21 mouse cellular contexts compared by ENCODE assay signal in the genomic region with DNA sequence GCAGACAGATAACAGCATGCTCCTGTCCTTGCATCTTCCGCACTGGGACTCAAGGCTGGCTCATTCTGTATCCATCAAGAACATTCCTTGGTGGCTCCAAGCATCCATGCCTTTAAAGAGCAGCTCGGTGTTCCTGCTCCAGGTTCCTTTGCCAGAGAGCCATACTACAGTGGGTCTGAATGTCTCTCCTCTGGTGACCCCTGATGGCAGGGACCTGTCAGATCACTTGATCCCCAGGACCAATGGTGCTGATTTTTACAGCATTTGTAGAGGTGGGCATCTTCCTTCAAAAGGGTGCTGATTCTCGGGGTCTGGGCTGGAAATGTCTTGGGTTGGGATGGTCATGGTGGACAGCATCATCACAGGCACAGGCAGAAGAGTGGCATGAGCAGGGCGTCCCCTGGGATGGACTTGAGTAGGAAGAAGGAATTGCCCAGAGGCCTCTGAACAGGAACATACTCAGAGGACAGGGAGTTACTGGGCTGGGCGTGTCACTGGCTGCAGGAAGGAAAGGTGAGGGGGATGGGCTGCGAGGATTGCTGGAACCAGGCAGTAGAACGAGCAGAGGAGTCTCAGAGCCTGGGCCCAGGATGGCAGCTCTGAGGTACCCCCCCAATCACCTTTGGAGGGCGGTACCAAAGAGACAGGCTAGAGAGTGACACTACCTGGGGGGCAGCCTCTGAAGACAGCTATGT. TPM values are rescaled to one million over a fixed set of nuclear protein-coding genes. Genes with fewer than 3 reads are reported as not detected.
DNase-seq lines count a peak whose midpoint lies in the region; ATAC-seq and TF ChIP-seq lines count a peak whose summit lies in the region.
"Had no signal": no experiment of that assay in that cellular context is flagged by ENCODE, and none has a peak within 500 bp of the region (broad histone marks: within the 10 kb centered on the region; RNA-seq: fewer than 3 reads in every experiment).

No protein-coding gene starts in this region.

- no peak overlapping the region for H3K4me2 ChIP-seq in midbrain, postnatal 0 days (ENCODE audit: low read depth, low read length, poor library complexity, severe bottlenecking)
- no peak overlapping the region for H3K4me2 ChIP-seq in intestine, postnatal 0 days (replicated peaks; ENCODE audit: low read depth)
- H3K4me2 ChIP-seq: embryonic facial prominence, embryonic 13.5 days; hindbrain, embryonic 15.5 days; limb, embryonic 15.5 days; lung, embryonic 15.5 days had no signal

- H3K9me3 ChIP-seq in midbrain, postnatal 0 days (ENCODE audit: low read length): no peaks in the 10 kb centered on the region
- peaks cover 4% of the 10 kb centered on the region; the same call in 1 of the 2 replicates for H3K9me3 ChIP-seq in midbrain, embryonic 10.5 days (replicated peaks)
- H3K9me3 ChIP-seq in ES-Bruce4 (replicated peaks; ENCODE audit: control insufficient read depth, insufficient read depth, low read length, poor library complexity, severe bottlenecking): no peaks in the 10 kb centered on the region
- H3K9me3 ChIP-seq in intestine, postnatal 0 days (ENCODE audit: control insufficient read depth): no peaks in the 10 kb centered on the region
- H3K9me3 ChIP-seq: hindbrain, embryonic 15.5 days; limb, embryonic 15.5 days had no signal

- no peak for ATAC-seq in midbrain, postnatal 0 days (ENCODE audit: low FRiP score)
- ATAC-seq in intestine, postnatal 0 days: 0 out of 2 replicates have a peak, but pooled peaks have one; percentile 28
- no peak for ATAC-seq in megakaryocyte-erythroid progenitor cell, adult 5-6 weeks (replicated peaks; ENCODE audit: low FRiP score, low TSS enrichment, poor library complexity, severe bottlenecking)
- ATAC-seq: activated CD4-positive, CD25-positive, alpha-beta regulatory T cell, adult 4 months; forebrain, embryonic 16.5 days had no signal

- no peak for TF ChIP-seq POLR2A in kidney, adult 2 months (IDR thresholded peaks at IDR 0.05; ENCODE audit: low read depth, low read length)
- no peak for TF ChIP-seq POLR2A in ES-Bruce4 (IDR thresholded peaks at IDR 0.05; ENCODE audit: insufficient read depth, low read length)

- 60% methylated on average over 8 of the region's 8 CpGs for WGBS in kidney, adult 2 months
- 66% methylated on average over 8 of the region's 8 CpGs for WGBS in midbrain, postnatal 0 days
- 64% methylated on average over 8 of the region's 8 CpGs for WGBS in midbrain, embryonic 10.5 days
- 44% methylated on average over 8 of the region's 8 CpGs for WGBS in intestine, postnatal 0 days

- no peak for DNase-seq in kidney, adult 2 months
- no peak for DNase-seq in kidney, postnatal 36 days
- DNase-seq in midbrain, postnatal 0 days (ENCODE audit: low spot score): no peak
- DNase-seq in midbrain, embryonic 10.5 days (ENCODE audit: low spot score): no peak
- DNase-seq in adrenal gland, postnatal 25 days: no peak
- DNase-seq: cerebellum, adult 9-11 months; heart, adult 18-20 months; heart, postnatal 14 days; kidney, adult 8-10 months; layer of hippocampus, postnatal 36 days; thymus, adult 18-20 months had no signal

- H3K4me1 ChIP-seq in kidney, adult 2 months (ENCODE audit: control insufficient read depth, insufficient read depth, low read length): no peaks in the 10 kb centered on the region
- H3K4me1 ChIP-seq in midbrain, postnatal 0 days (ENCODE audit: insufficient read depth, low read length): 0 out of 2 replicates have a peak, but pooled peaks cover 2% of the 10 kb centered on the region
- H3K4me1 ChIP-seq in midbrain, embryonic 10.5 days: peaks cover 18% of the 10 kb centered on the region
- peaks cover 8% of the 10 kb centered on the region for H3K4me1 ChIP-seq in ES-Bruce4 (ENCODE audit: control insufficient read depth, insufficient read depth, low read length)
- H3K4me1 ChIP-seq in intestine, postnatal 0 days (replicated peaks; ENCODE audit: control insufficient read depth, insufficient read depth, low read length): 0 out of 2 replicates have a peak, but pooled peaks cover 4% of the 10 kb centered on the region

- H3K36me3 ChIP-seq in kidney, adult 2 months (ENCODE audit: control insufficient read depth, insufficient read depth, low read length): no peaks in the 10 kb centered on the region
- no peaks in the 10 kb centered on the region for H3K36me3 ChIP-seq in midbrain, postnatal 0 days (ENCODE audit: insufficient read depth, low read length)
- H3K36me3 ChIP-seq in midbrain, embryonic 10.5 days: no peaks in the 10 kb centered on the region
- no peaks in the 10 kb centered on the region for H3K36me3 ChIP-seq in ES-Bruce4 (ENCODE audit: control insufficient read depth, insufficient read depth, low read length, poor library complexity, severe bottlenecking)
- no peaks in the 10 kb centered on the region for H3K36me3 ChIP-seq in intestine, postnatal 0 days (ENCODE audit: control insufficient read depth, insufficient read depth)
- H3K36me3 ChIP-seq: embryonic facial prominence, embryonic 13.5 days; hindbrain, embryonic 15.5 days; limb, embryonic 15.5 days; lung, embryonic 15.5 days had no signal

- H3K27ac ChIP-seq in kidney, adult 2 months (ENCODE audit: insufficient read depth, low read depth, low read length): no peak overlapping the region
- no peak overlapping the region for H3K27ac ChIP-seq in midbrain, postnatal 0 days (ENCODE audit: low read depth, low read length)
- no peak overlapping the region for H3K27ac ChIP-seq in midbrain, embryonic 10.5 days (replicated peaks)
- no peak overlapping the region for H3K27ac ChIP-seq in ES-Bruce4 (ENCODE audit: insufficient read depth, low read length)
- H3K27ac ChIP-seq in intestine, postnatal 0 days (ENCODE audit: low read depth, low read length): no peak overlapping the region
- H3K27ac ChIP-seq: embryonic facial prominence, embryonic 13.5 days; hindbrain, embryonic 15.5 days; limb, embryonic 15.5 days; lung, embryonic 15.5 days had no signal

- H3K27me3 ChIP-seq in kidney, adult 2 months (replicated peaks; ENCODE audit: control insufficient read depth, insufficient read depth, low read length): no peaks in the 10 kb centered on the region
- H3K27me3 ChIP-seq in midbrain, postnatal 0 days (ENCODE audit: insufficient read depth, low read length): no peaks in the 10 kb centered on the region
- no peaks in the 10 kb centered on the region for H3K27me3 ChIP-seq in midbrain, embryonic 10.5 days (ENCODE audit: low read depth, poor library complexity, severe bottlenecking)
- H3K27me3 ChIP-seq in ES-Bruce4 (ENCODE audit: control insufficient read depth, insufficient read depth, low read length, poor library complexity, severe bottlenecking): no peaks in the 10 kb centered on the region
- no peaks in the 10 kb centered on the region for H3K27me3 ChIP-seq in intestine, postnatal 0 days (replicated peaks; ENCODE audit: control insufficient read depth, insufficient read depth, low read length)
- H3K27me3 ChIP-seq: embryonic facial prominence, embryonic 13.5 days; hindbrain, embryonic 15.5 days; limb, embryonic 15.5 days; lung, embryonic 15.5 days had no signal

- TF ChIP-seq EP300 in ES-Bruce4 (IDR thresholded peaks at IDR 0.05; ENCODE audit: insufficient read depth, low read depth, low read length): no peak

- H3K9ac ChIP-seq in midbrain, postnatal 0 days (replicated peaks; ENCODE audit: low read length, poor library complexity, severe bottlenecking): no peak overlapping the region
- H3K9ac ChIP-seq in ES-Bruce4 (ENCODE audit: low read depth, poor library complexity, severe bottlenecking): no peak overlapping the region
- H3K9ac ChIP-seq in intestine, postnatal 0 days (ENCODE audit: low read depth, low read length): no peak overlapping the region
- H3K9ac ChIP-seq: embryonic facial prominence, embryonic 13.5 days; hindbrain, embryonic 15.5 days; limb, embryonic 15.5 days; lung, embryonic 15.5 days had no signal

- H3K4me3 ChIP-seq in kidney, adult 2 months (ENCODE audit: insufficient read depth, low read depth, low read length): no peak overlapping the region
- no peak overlapping the region for H3K4me3 ChIP-seq in midbrain, postnatal 0 days (ENCODE audit: low read depth, low read length)
- H3K4me3 ChIP-seq in midbrain, embryonic 10.5 days: no peak overlapping the region
- no peak overlapping the region for H3K4me3 ChIP-seq in ES-Bruce4 (ENCODE audit: low read depth, low read length)
- no peak overlapping the region for H3K4me3 ChIP-seq in intestine, postnatal 0 days (ENCODE audit: low read depth, low read length)
- H3K4me3 ChIP-seq: embryonic facial prominence, embryonic 13.5 days; hindbrain, embryonic 15.5 days; limb, embryonic 15.5 days; lung, embryonic 15.5 days had no signal

- 0 out of 2 replicates have a peak, but pooled peaks have one; percentile 22 for TF ChIP-seq CTCF in kidney, adult 2 months (conservative IDR thresholded peaks at IDR 0.05; ENCODE audit: insufficient read depth, insufficient read length, low read depth, low read length)
- TF ChIP-seq CTCF in midbrain, postnatal 0 days (IDR thresholded peaks at IDR 0.05): peak; percentile 23
- TF ChIP-seq CTCF in ES-Bruce4 (IDR thresholded peaks at IDR 0.05; ENCODE audit: low read depth, low read length): peak; percentile 56
- TF ChIP-seq CTCF in intestine, postnatal 0 days (IDR thresholded peaks at IDR 0.05; ENCODE audit: low read depth): peak; percentile 50

RNA-seq across cellular contexts. Expression of a gene that starts 18.3 kb away (rescaled TPM):
- 0.28 and 0.49 TPM in 2 replicates for polyA plus RNA-seq in kidney, adult 2 months (2012; rRNA removed)
- 1.6 and 2.7 TPM in 2 replicates for total RNA-seq in midbrain, postnatal 0 days (2014; rRNA removed)
- polyA plus RNA-seq in midbrain, postnatal 0 days (2015; fragmentation: Nextera tagmentation; extraction: Ambion mirVana): 1.5 and 1.7 TPM in 2 replicates
- polyA plus RNA-seq in midbrain, embryonic 10.5 days (2016; fragmentation: Nextera tagmentation; extraction: Ambion mirVana): 1.3 and 2.5 TPM in 2 replicates
- polyA plus RNA-seq in ES-Bruce4 (2011; ENCODE audit: insufficient read depth, insufficient read length, low read depth, missing spikeins): 18.0 and 21.5 TPM in 2 replicates
- 0.39 and 0.51 TPM in 2 replicates for polyA plus RNA-seq in intestine, postnatal 0 days (2015; fragmentation: Nextera tagmentation; extraction: Ambion mirVana)
- not detected in 2 replicates for total RNA-seq in adrenal gland, postnatal 25 days (2021)
- not detected in 2 replicates for total RNA-seq in megakaryocyte-erythroid progenitor cell, adult 5-6 weeks (2014; fragmentation: Nextera tagmentation)
- not detected in 2 replicates for total RNA-seq in megakaryocyte-erythroid progenitor cell, adult 5-6 weeks (2017)
- total RNA-seq: adrenal gland, postnatal 36 days; heart, adult 18-20 months; heart, postnatal 14 days had no signal
- polyA plus RNA-seq: activated CD4-positive, CD25-positive, alpha-beta regulatory T cell, adult 4 months had no signal
